Mouse (Mus musculus) thymus, postnatal 36 days (tissue): ENCODE data around the gene Bach1.

Experiments used
- DNase-seq, 2 experiments: peaks; one replicate each; pipeline ENCODE4 v3.0.0; 2022; ENCODE audit warnings: mixed read lengths in 2 of 2

The Bach1 gene

DNA sequence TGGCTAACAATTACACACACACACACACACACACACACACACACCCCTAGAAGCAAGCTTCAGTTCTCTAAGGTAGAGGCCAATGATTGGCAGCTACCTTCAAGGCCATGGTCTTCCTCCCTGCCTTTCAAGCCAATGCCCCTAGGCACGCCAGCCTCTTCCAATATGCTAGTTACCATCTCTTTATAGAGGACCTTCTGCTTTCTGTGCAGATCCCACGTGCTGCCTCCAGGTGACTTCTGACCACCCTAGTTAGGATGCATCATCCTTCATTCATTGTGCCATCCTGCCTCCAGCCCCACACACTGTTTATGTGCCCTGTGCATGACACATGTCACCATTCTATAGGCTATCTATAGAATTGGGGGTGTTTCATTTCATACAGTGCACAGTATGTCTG lies 45.6 kb downstream of the Bach1 start:
- DNase-seq, result no peak

DNA sequence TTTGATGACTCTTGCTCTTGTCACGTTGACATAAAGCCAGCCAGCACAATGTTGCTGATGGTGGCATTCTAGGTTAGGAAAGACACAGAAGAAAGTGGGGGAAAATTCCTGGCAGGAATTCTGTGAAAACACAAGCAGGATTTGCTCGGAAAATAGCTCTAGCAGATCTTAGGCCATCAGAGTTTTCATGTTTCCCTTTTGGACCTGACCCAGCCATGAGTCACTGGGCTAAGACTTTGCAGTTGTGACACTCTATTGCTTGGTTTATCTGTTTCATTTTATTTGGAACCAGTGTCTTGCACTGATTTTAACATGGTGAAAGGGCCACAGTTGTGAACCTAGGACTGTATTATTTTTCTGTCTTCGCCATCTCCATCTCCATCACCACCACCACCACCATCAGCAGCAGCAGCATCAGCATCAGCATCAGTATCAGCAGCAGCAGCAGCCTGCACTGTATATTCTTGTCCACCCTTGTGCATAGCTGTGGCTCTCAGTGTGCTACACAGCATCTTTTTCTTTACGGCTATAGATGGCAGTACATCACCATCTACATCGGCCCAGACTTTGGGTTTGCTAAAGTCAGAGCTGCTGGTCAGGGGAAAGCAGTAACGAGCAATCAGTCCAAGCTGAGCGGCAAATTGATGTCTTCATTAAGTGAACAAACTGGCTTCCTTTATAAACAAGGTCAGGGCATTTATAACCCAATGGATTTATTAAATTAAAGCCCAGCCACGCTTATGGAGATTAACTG lies 46.6 kb downstream of the Bach1 start:
- DNase-seq, result no peak

DNA sequence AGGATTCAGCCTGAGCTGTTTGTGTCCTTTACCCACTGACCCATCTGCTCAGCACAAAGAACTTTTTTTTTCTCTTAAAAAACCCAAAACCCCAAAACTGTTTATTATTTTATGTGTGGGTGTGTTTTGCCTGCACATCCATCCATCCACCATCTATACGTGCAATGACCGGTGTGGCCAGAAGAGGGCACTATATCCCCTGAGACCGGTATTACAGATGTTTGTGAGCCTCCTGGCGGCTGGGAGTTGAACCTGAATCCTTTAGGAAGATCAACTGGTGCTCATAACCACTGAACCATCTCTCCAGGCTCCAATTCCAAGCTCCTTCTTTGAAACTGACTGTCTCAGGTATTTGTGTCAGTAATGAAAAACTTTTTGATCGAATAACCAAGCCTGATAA lies 48.0 kb downstream of the Bach1 start:
- peak; percentile 85 to 89 for DNase-seq

DNA sequence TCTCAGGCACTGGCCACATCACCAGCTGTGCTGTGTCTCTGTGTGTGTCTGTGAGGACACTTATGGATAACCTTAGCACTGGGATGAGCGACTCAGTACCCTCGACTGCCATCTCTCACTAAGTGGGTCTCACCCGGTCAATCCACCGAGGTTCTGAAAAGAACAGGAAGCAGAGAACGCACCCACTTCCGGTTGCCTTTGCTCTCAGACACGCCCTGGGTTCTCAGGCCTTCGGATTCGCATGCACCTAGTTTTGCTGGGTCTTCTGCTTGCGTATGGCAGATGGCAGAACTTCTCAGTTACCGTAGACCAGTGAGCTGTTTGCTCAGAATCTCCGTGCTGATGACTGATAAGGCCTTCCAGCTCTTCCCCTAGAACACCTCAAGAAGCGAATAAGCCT lies 52.5 kb downstream of the Bach1 start:
- peak; percentile 38 to 63 for DNase-seq

DNA sequence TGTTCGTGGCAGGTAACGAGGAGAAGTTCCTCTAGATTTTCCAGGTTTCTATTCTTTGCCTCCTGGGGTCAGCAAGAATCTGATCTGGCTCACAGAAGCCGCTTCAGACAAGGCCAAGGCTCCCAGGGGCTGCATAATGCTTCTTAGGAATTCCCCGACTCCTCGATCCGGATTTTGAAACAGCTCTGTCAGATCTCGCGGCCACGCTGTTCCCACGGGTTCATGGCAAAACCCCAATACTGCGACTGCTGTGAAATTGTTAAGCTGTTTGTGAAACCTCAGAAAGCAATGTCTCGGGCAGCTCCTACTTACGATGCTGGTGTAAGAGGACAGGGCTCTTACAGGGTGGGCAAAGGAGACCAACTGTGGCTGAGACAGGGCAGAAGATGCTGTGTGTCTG lies 53.7 kb downstream of the Bach1 start:
- no peak for DNase-seq

DNA sequence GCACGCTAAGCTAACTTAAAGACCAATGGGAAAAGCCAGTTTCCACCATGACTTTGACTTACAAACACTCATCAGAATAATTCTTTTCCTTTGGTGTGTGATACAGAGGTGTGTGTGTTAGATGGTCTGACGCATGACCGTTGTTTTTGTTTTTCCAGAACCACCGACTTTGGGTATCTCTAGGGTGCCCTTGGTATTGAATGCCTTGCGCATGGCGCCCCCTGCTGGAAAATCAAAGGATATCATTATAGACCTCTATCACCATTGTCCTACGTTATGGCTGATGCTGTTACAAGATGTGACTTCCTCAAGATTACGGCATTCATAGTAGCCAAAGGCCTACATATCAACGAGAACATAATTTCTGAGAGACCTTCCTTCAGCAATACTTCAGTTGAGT lies 56.1 kb downstream of the Bach1 start:
- peak; percentile 72 to 75 for DNase-seq

DNA sequence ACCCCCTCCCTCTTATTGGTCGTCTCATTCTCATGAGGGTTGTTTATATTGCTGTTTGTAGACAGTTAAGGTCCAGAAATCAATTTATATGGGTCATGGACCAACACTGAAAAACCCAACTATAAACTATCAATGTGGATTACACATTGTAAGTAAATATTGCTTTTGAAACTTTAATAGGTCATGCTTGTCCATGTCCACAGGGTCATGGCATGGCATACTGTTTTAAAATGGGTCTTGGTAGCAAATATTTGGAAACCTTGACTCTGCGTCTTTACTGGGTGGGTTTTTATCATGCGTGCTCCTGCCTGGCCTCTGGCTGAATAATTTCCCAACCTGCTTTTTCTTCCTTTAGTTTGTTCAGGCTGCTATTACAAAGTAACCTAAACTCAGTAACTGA lies 57.2 kb downstream of the Bach1 start:
- DNase-seq, result no peak

DNA sequence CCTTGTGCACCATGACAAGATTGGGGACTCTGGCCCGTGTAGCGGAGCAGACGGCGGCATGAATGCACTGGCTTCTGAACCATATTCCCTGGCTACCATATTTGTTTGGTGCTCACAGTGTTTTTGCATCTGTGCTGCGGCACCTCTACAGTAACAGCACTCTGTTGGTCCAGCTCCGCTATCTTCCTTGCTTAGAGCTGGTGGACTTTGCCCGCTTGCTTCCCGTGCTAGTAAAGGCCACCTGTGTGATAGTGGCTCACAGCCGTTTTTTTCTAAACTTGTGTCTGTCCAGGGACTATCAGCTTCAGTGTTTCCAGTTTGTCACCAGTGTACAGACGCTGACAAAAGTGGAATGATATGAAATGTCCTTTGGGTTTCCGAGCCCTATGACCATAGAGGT lies 59.3 kb downstream of the Bach1 start:
- DNase-seq, result no peak

DNA sequence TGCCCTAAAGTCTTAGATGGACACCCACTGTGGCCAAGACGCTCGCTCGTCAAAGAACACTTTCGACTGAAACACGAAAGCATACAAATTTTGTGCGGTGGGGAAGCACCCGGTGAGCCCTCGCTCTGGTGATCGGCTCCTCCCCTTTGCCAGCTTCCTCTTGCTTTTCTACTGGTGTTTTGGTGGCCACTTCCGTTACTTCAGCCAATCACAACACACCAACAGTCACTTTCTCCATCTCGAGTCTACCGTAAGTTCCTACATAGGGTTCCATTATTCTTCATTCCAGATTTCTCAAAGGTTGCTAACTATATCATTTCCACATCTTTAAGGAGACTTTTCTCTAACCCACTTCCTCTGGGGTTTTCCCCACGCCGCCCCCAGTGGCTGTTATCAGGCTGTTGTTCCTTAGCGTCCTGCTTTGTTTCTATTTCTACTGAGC lies 65.9 kb downstream of the Bach1 start:
- DNase-seq, result no peak

DNA sequence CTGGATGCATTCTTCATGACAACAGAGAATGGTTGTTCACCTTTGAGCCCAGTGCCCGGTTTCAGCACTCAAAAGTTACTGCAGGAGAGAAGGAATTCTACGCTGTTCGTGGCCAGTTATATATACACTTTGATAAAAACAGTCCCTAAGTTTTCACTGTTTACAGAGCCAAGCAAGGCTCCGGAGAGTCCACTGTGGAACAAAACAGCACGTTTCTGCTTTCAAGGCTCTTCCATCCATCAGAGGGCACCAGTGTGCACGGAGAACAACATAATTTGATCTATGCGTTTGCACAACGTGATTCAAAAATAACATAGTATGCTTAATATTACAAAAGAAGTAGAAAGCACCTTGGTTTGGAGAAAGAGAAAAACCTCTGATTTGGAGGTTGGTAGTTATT lies 67.2 kb downstream of the Bach1 start:
- DNase-seq, result no peak

DNA sequence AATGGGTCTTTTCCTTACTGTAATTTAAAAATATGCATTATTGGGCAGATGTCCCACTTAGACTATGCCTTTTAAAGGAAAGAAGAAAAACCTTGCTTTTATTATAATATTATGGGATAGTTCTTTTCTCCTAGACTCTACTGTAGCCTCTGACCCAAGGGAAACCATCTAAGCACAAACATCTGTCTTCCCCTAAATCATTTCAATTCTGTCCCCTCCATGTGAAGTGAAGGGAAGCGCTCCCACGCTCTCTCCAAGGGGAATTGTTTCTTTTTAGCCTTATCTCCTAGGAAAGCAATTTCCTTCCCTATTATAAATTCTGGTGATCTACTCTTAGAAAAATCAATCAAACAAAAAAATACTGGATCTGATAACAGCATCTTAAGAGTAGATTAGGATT lies 71.8 kb downstream of the Bach1 start:
- no peak for DNase-seq

DNA sequence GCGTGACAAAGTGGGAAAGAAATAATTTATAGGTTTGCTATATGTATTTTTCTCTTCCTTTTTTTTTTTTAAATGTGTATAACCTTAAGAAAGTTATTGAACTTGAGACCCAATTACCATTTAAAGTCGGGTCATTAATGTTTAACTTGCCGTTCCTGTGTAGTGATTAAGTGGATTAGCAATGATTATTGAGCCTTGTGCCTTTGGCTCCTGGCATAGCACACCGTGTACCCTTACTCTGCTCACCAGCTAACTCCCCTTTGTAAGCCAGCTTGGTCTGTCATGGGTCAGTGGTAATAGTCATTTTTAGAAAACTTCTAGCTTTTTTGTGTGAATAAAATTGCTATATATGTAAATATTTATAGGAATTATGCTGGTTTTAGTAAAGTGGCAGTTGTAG lies 73.2 kb downstream of the Bach1 start:
- no peak for DNase-seq

DNA sequence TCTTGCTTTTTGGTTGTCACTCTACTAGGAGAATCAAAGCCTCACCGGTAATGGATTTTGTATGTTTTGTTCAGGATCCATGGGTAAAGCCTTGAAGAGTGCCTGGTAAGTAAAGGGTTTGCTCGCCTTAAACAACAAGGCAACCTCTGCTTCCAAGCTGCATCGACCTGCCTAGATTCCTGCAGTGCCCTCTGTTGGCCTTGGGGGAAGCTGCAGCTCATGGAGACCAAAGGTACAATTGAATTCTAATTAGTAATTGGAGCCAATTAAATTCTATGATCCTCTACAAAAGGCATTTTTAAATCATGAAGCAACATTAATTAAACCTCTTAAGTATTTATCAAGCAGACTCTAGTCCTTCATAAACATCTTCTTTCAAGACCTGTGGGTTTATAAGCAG lies 75.7 kb downstream of the Bach1 start:
- peak; percentile 40 to 45 for DNase-seq

DNA sequence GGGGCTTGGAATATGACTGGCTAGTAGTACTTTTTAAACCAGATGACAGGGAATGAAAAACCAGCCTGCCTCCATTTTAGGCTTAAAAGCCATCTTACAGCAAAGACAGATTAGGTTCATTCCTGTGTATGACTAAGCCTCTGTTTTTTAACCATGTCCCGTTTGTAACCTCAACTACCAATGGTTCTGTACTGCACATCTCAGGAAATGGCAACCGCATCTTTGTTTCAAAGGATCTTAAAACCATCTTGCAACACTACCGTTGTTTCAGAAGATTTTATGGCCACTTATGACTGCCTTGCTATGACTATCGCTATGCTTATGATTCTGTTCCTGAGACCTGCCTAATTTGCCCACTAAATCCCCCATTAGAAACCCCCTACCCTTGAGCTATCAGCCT lies 78.6 kb downstream of the Bach1 start:
- peak in 1 of 2 experiments; percentile 11 for DNase-seq

DNA sequence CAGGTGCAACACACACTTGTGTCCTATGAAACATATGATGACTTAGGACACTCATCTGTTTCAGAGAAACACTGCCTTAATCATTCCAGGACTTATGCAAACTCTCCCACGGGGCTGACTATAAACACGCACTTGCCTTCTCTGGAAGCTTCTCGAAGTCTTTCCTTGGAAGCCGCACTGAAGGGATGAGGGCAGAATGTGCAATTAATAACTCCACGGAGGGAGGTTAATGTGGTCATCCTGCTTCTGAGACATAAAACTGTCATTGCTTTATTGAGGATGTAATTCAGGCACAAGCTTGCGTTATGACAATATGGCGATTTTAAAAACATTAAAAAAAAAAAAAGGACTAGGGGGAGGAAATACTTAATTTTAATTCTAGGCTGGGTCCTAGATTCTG lies 82.9 kb downstream of the Bach1 start:
- DNase-seq, result no peak
